Mouse (Mus musculus) adipocyte (in vitro differentiated cells): ENCODE measurements around the gene Serinc2.

Experiments
- DNase-seq: peaks from one replicate; pipeline ENCODE4 v3.0.0-alpha.2; 2016; ENCODE audit warnings: low spot score

Serinc2 gene

GRCm38 (mm10) chr4:130279105-130279504 is at the start of gene Serinc2:
Gene Serinc2 (minus strand): TSS chr4:130279205.
- DNase-seq = no peak

DNA sequence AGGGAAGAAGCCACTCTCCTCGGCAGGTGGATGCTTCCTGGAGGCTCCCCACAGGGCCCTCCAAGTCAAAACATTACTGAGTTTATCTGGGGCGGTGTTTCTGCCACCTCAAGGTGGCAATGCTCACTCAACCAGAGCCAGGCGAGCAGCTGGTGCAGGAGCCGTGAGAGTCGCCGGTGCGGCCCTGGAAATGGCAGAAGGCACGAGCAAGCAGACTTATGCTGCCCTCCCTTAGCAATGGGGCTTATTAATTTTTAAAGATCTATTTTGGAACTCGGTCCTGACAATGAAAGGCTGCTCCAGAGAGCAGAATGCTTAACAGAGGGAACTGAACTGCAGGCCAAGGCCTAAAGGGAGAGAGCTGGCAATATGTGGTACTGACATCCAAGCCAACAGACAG is 48.4 kb upstream of the Serinc2 start:
- no peak for DNase-seq

GRCm38 (mm10) chr4:130325446-130325845 is 46.4 kb upstream of the Serinc2 start:
- no peak for DNase-seq

- no peak for DNase-seq
Observed at GRCm38 (mm10) chr4:130323607-130324006, 44.6 kb upstream of the Serinc2 start.

GRCm38 (mm10) chr4:130323165-130323564 is 44.2 kb upstream of the Serinc2 start:
- no peak for DNase-seq

- DNase-seq = no peak
Observed at GRCm38 (mm10) chr4:130322567-130322966, 43.6 kb upstream of the Serinc2 start.

GRCm38 (mm10) chr4:130321640-130322039 is 42.6 kb upstream of the Serinc2 start:
- DNase-seq = no peak

GRCm38 (mm10) chr4:130319564-130319963 is 40.6 kb upstream of the Serinc2 start:
- DNase-seq = no peak

DNA sequence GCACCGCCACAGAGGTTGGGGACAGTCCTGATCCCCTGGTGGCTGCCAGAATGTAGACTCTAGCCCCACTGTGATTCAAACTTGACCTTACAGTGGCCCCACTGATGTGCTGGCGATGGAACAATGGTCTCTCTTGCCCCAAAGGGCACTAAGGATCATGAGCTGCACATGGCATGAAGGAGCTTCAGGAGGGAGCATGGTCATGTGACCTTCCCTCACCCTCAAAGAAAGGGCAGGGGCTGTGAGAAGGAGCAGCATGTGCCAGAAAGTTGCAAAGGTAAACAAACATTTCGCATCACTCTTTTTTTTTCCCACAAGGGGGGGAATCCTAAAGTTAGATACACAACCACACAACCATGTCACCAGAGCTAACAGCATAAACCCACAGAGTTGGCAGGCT is 39.1 kb upstream of the Serinc2 start:
- DNase-seq = no peak

DNA sequence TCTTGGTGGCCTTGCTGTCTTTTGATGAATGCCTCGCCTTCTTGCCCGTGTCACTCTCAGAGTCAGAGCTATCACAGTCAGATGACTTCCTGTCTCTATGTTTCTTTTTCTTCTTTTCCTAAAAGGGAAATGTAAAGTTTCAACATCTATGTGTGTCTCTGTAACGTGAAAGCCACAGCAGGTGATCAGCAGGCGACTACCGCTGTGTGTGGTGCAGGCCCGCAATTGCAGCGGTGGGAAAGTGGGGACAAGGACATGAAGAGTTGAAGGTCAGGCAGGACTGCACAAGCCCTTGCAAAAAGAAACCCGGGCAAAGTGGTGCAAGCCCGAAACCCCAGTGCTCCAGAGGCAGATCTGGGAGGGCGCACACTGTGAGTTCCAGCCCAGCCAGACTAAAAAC is 37.7 kb upstream of the Serinc2 start:
- no peak for DNase-seq

DNA sequence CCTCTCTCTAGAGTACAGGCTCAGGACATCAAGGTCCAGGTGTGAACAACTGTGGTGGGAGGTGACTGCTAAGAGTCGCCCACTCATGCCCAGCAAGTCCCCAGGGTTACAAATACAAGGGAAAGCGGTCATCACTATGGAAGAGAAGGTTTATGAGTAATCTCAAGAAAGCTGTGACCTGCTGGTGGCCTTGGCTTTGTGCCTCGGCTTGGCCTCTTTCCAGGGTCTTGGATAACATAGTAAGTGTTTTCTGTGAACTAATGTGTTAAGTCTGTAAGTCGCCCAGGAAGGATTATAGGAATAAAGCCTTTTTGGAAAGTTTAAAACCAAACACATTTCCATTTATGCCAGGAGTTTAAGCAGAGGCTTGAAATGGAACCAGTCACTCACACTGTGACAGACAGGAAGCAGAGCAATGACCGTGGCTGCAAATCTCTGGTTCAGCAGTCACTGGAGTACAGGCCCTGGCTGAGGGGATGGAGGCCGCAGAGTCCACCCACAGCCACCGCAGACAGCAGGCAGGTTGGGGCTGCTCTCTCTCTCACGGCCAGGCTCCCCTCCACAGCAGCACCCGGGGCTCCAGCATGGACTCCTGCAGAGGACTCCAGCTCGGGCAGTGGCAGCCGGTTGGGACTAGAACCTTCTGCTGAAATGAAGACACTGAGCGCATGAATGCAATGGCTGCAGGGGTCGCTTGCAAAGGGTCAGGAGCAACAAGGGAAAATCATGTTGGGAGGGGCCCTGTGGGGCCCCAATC is 36.9 kb upstream of the Serinc2 start:
- DNase-seq = peak; percentile 62

- no peak for DNase-seq
Observed at GRCm38 (mm10) chr4:130313552-130313951, 34.5 kb upstream of the Serinc2 start.

DNA sequence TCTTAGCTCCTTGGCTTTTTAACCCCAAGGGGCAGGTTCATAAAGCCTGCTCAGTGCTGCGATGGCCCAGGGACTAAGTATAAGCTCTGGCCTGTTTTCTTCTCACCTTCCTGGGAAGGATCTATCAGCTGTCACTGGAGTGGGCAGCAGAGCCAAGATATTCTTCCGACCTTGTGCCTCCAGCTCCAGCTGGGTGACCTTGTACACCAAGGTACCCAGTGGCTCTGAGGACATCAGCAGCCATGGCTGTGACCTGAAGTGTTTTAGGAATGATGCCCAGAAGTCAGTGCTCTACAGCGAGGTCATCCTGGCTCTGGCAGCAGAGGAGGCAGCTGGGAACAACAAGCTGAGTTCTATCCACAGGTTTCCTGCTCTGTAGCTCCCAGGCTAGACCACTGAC is 33.5 kb upstream of the Serinc2 start:
- no peak for DNase-seq

DNA sequence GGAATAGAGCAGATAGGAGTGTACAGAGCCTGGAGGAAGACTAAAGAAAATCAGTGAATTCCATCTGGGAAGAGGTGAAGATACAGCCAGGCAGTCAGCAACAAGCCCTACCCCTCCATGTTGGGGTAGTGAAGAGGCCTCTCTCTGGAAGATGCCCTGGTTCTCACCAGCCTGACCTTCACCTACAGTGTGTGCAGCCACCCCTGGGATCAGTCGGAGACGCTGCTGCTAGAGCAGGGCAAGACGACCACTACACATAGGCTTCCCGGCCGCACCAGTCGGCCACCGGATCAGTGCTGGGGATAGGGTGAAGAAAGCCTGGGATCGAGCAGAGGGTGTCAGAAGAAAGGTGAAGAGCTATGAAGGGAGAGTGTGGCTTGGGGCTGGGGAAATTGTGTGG is 30.2 kb upstream of the Serinc2 start:
- DNase-seq = no peak

DNA sequence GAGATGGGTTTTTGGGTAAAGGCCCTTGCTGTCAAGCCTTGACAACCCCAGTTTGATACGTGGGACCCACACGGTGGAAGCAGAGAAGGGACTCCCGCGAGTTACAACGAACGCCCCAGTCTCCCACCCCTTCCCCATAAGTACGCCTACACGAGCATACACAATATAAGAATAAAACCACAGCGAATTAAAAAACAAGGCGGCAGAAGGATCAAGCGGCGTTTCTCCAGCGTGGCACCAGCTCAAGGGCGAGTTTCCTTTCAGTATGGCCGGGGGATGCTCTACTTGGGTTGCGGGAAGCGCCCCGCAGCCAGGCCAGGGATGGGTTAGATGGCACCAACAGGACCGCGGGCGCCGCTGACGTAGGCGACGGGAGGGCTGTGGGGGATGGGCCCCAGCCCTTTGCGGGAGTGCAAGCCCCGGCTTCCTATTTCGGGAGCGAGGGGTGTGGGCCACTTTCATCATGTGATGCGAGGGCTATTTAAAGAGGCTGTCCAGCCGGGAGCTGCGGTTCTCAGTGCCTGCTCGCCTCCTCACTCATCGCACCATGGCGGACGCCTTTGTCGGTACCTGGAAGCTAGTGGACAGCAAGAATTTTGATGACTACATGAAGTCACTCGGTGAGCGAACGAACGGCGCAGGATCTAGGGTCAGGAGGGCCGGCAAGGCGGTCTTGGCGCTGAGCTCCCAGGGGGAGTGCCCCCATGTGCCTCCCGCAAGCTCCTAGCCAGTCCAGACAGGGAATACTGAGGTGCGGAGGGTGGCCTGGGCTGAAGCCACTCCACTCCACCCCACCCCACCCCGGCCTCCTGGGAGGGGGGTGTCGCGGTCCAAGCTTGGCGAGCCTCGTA is 29.5 kb upstream of the Serinc2 start, which contains the start of the genes Fabp3 and Gm10570:
Gene Fabp3, plus strand, starts transcription at position 365 of the 851 bp plus-strand sequence.
Gene Gm10570, minus strand, starts transcription at position 444 of the 851 bp plus-strand sequence.
- no peak for DNase-seq

DNA sequence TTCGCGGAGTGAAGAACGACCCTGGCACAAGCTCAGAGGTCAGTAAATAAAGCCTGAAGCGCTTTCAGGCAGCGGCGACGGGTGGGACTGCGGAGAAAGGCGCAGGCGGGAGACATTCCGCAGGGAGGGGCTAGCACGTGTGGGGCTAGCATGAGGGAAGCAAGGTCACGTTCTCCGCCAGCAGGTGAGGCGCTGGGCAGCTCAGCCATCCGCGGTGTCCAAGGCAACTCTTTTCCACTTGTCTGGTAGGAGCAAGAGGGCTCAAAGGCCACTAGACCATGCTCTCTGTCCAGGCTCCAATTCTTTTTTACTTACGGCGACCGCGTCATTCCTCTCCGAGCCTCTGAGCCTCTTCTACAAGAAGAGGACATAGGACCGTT is 28.8 kb upstream of the Serinc2 start:
- DNase-seq = no peak

GRCm38 (mm10) chr4:130306796-130307630 is 28.0 kb upstream of the Serinc2 start:
- DNase-seq = peak; percentile 76

GRCm38 (mm10) chr4:130304746-130305145 is 25.7 kb upstream of the Serinc2 start:
- DNase-seq = no peak

DNA sequence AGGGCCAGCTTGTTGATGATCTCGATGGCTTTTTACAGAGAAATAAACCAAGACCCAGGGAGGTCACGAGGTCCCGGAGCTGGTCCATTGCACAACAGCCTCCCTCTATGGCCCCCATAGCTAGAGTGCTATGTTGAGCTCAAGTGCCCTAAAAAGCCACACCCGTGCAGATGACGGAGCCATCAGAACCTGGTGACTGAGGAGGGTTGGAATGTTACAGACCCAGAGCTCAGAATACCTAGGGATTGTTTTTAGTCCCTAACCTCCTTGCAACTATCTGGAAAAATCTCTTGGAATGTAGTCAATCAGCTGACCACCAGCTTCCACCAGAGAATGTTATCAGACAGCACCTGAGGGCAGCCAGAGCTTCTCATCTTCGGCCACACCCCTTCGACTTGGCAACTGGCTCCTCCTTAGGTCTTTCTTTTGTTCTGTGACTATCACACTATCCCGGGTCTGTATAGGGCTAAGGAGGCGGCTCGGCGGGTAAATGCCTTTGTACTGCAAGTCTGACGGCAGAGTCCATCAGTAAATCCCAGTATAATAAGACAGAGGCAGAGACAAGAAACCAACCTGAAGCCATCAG is 23.4 kb upstream of the Serinc2 start:
- DNase-seq = no peak

- no peak for DNase-seq
Observed at GRCm38 (mm10) chr4:130299629-130300018, 20.6 kb upstream of the Serinc2 start.

- DNase-seq = peak; percentile 56
Observed at GRCm38 (mm10) chr4:130298877-130299628, 20.0 kb upstream of the Serinc2 start.
